Mouse (Mus musculus) lung, postnatal 0 days (tissue): ENCODE measurements around the gene Cdhr1.

ENCODE experiments used
- CTCF ChIP-seq: IDR thresholded peaks from 2 replicates; pipeline ENCODE4 v1.5.1; 2016; ENCODE audit warnings: antibody characterized with exemption, mild to moderate bottlenecking
- EP300 ChIP-seq: IDR thresholded peaks from 2 replicates; pipeline ENCODE4 v1.6.1; 2016; ENCODE audit warnings: antibody characterized with exemption, mild to moderate bottlenecking, control low read depth

GRCm38 (mm10) chr14:37083755-37084154 lies 14.4 kb downstream of the Cdhr1 start:
- TF ChIP-seq CTCF = no peak
- no peak for TF ChIP-seq EP300
